Mouse (Mus musculus) erythroblast, embryonic 14.5 days (primary cell): ENCODE results near the gene Baz2b.

ENCODE experiments used
- GATA1 ChIP-seq: IDR thresholded peaks from 2 replicates; pipeline ENCODE4 v1.6.1; 2012; ENCODE audit warnings: low read length, inconsistent platforms, mixed read lengths
- TAL1 ChIP-seq: IDR thresholded peaks from 3 replicates; pipeline ENCODE4 v1.6.1; 2012; ENCODE audit warnings: low read length, inconsistent platforms, mixed read lengths

DNA sequence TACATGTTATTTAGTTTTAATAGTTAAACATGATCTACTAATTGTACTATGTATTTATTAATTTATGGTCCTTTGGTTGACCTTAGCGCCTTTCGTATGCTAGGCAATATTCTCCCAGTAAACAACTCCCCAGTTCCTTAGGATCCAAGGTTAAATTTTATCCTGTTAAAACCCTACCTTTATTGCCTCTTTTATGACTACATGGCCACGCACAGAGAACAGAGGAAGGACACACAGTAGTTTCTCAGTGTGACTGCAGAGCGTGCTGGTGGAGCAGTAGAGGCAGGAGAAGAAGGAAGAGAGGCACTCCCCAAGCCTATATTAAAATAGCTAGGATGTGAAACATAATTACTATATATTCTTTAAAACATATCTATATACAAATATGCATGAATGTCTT is 5.9 kb downstream of the Baz2b start:
- TF ChIP-seq GATA1, result no peak
- TF ChIP-seq TAL1, result no peak
